Mouse (Mus musculus) cortical plate, adult 2 months (tissue): ENCODE measurements around the gene Creb3l1.

Experiments used
- CTCF ChIP-seq: fragments of 200-500 bp; IDR thresholded peaks from 2 replicates; pipeline ENCODE4 v1.5.1; 2011; ENCODE audit warnings: mild to moderate bottlenecking, control low read depth, low read length; ENCODE audit not compliant: insufficient read depth; ENCODE audit errors: extremely low read depth
- POLR2A ChIP-seq: fragments of 200-500 bp; IDR thresholded peaks from 2 replicates; pipeline ENCODE4 v1.6.1; 2011; ENCODE audit warnings: mild to moderate bottlenecking, low read length, control low read depth; ENCODE audit not compliant: insufficient read depth; ENCODE audit errors: extremely low read depth

DNA sequence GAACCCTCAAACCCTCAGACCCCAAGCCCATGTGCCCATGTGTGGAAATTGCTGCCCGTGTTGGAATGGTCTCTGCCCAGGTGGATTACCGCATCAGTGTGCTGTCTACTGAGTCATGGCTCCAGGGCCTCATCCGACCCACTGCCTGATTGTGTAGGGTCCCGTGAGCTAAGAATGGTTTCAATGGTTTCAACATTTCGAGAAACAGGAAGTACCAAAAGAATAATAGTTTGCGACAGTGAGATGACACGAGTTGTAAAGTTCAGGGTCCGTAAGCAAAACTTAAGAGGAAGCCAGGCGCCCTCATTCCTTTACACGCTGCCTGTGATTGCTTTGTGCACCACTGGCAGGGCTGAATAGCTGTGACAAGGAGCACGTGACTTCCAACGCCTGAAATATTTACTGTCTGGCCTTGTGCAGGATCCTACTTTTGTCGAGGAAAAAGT, 52.2 kb downstream of the Creb3l1 start:
- TF ChIP-seq CTCF (no peak), POLR2A (no peak)
